Mouse (Mus musculus): Measurements from ENCODE around the gene Syt7. TPM values are rescaled to one million over a fixed set of nuclear protein-coding genes. Genes with fewer than 3 reads are reported as not detected.

The Syt7 gene
- total and polyA plus RNA-seq, 3 experiments = not detected

- in situ Hi-C loops (cut with MboI; ENCODE audit: low pct_ligation_motif_present, low pct_unique_long_range_greater_than_20kb, low sequenced_read_pairs) = no loop called here
Measured at GRCm38 (mm10) chr19:10354830-10355229, 34.1 kb upstream of the Syt7 start.

GRCm38 (mm10) chr19:10356845-10357503, 31.9 kb upstream of the Syt7 start:
- H3K27ac ChIP-seq (ENCODE audit: insufficient read depth, low read depth) = no peak overlapping the region
- H3K4me1 ChIP-seq (ENCODE audit: control insufficient read depth in 1 of 2, insufficient read depth in 2 of 2) = peaks cover 31 to 43% of the 10 kb centered on the region in 2 experiments
- H3K79me2 ChIP-seq (replicated peaks; ENCODE audit: control insufficient read depth, extremely low read depth, insufficient read depth, poor library complexity, severe bottlenecking) = no peaks in the 10 kb centered on the region
- no peaks in the 10 kb centered on the region for H3K9me3 ChIP-seq (replicated peaks; ENCODE audit: low read length)
- H3K4me3 ChIP-seq (replicated peaks in 1 of 3; ENCODE audit: low read depth in 2 of 3, low read length in 2 of 3, poor library complexity in 1 of 3) = no peak overlapping the region
- H3K4me2 ChIP-seq (ENCODE audit: insufficient read depth, low read depth, poor library complexity, severe bottlenecking) = peak overlapping the region; percentile 35
- in situ Hi-C loops (cut with MboI; ENCODE audit: low pct_ligation_motif_present, low pct_unique_long_range_greater_than_20kb, low sequenced_read_pairs) = no loop called here
- dilution Hi-C loops (cut with MboI; ENCODE audit: extremely low pct_ligation_motif_present, extremely low pct_unique_long_range_greater_than_20kb, low sequenced_read_pairs) = no loop called here
- peaks cover 69% of the 10 kb centered on the region for H3K27me3 ChIP-seq (replicated peaks)
- peak; percentile 90 for DNase-seq (ENCODE audit: extremely low read depth)
- H3K9ac ChIP-seq (ENCODE audit: insufficient read depth, low read depth) = no peak overlapping the region
- no peaks in the 10 kb centered on the region for H3K36me3 ChIP-seq (replicated peaks in 1 of 2; ENCODE audit: control insufficient read depth in 1 of 2, insufficient read depth in 1 of 2, low read length in 1 of 2)
- TF ChIP-seq ELF1 (IDR thresholded peaks at IDR 0.05; ENCODE audit: low read depth, low read length) (peak; percentile 51; the same call in 1 of the 2 replicates), MAFK (IDR thresholded peaks at IDR 0.05; ENCODE audit: insufficient replicate concordance, low read length) (peak; percentile 77), ETS1 (conservative IDR thresholded peaks at IDR 0.05; ENCODE audit: low read depth, low read length) (peak; percentile 85), RAD21 (IDR thresholded peaks at IDR 0.05; ENCODE audit: low read depth, low read length) (no peak), RCOR1 (conservative IDR thresholded peaks at IDR 0.05; ENCODE audit: low read depth, low read length) (no peak), PAX5 (IDR thresholded peaks at IDR 0.05; ENCODE audit: low read length) (no peak), IRF4 (IDR thresholded peaks at IDR 0.05; ENCODE audit: low read depth, low read length) (peak; percentile 40), MAX (IDR thresholded peaks at IDR 0.05; ENCODE audit: low read length) (no peak), HCFC1 (IDR thresholded peaks at IDR 0.05; ENCODE audit: low read depth, low read length) (no peak), NRF1 (IDR thresholded peaks at IDR 0.05; ENCODE audit: low read depth, low read length) (0 out of 2 replicates have a peak, but pooled peaks have one; percentile 25), SMC3 (IDR thresholded peaks at IDR 0.05; ENCODE audit: low read depth, low read length) (no peak), KAT2A (IDR thresholded peaks at IDR 0.05; ENCODE audit: insufficient replicate concordance, low read length) (no peak), SIN3A (IDR thresholded peaks at IDR 0.05; ENCODE audit: low read length) (no peak), MYC (IDR thresholded peaks at IDR 0.05; ENCODE audit: low read depth, low read length) (no peak), ZNF384 (IDR thresholded peaks at IDR 0.05; ENCODE audit: low read depth, low read length) (no peak), CHD2 (IDR thresholded peaks at IDR 0.05; ENCODE audit: low read length) (peak; percentile 56; the same call in 1 of the 2 replicates), USF2 (conservative IDR thresholded peaks at IDR 0.05; ENCODE audit: low read depth, low read length) (no peak), CTCF (conservative IDR thresholded peaks at IDR 0.05 in 1 of 2, IDR thresholded peaks at IDR 0.05 in 1 of 2; ENCODE audit: low read depth in 2 of 2, low read length in 2 of 2) (no peak), JUN (IDR thresholded peaks at IDR 0.05; ENCODE audit: insufficient read depth, low read depth, low read length) (peak; percentile 3; the same call in 1 of the 2 replicates), JUND (conservative IDR thresholded peaks at IDR 0.05; ENCODE audit: low read depth, low read length) (no peak), NELFE (IDR thresholded peaks at IDR 0.05; ENCODE audit: low read depth, low read length) (no peak), ZKSCAN1 (IDR thresholded peaks at IDR 0.05; ENCODE audit: borderline replicate concordance, low read depth, low read length) (no peak), GABPA (IDR thresholded peaks at IDR 0.05; ENCODE audit: insufficient replicate concordance, low read depth, low read length) (no peak), CHD1 (IDR thresholded peaks at IDR 0.05; ENCODE audit: low read depth, low read length) (no peak), TBP (conservative IDR thresholded peaks at IDR 0.05; ENCODE audit: low read depth, low read length) (no peak), MAZ (IDR thresholded peaks at IDR 0.05; ENCODE audit: low read depth, low read length) (0 out of 2 replicates have a peak, but pooled peaks have one; percentile 75), E2F4 (IDR thresholded peaks at IDR 0.05; ENCODE audit: insufficient replicate concordance, low read depth, low read length) (no peak)

More at GRCm38 (mm10) chr19:10354830-10355229, 34.1 kb upstream of the Syt7 start:
- H3K4me2 ChIP-seq (ENCODE audit: insufficient read depth, low read depth, poor library complexity, severe bottlenecking) = no peak overlapping the region
- no peak for DNase-seq (ENCODE audit: extremely low read depth)
- H3K27me3 ChIP-seq (replicated peaks) = peaks cover 61% of the 10 kb centered on the region
- H3K79me2 ChIP-seq (replicated peaks; ENCODE audit: control insufficient read depth, extremely low read depth, insufficient read depth, poor library complexity, severe bottlenecking) = no peaks in the 10 kb centered on the region
- TF ChIP-seq ZNF384 (IDR thresholded peaks at IDR 0.05; ENCODE audit: low read depth, low read length) (no peak), ZC3H11A (IDR thresholded peaks at IDR 0.05; ENCODE audit: low read depth, low read length) (no peak), SMC3 (IDR thresholded peaks at IDR 0.05; ENCODE audit: low read depth, low read length) (no peak), BHLHE40 (IDR thresholded peaks at IDR 0.05; ENCODE audit: low read depth, low read length) (no peak), MXI1 (IDR thresholded peaks at IDR 0.05; ENCODE audit: low read depth, low read length) (no peak), GABPA (IDR thresholded peaks at IDR 0.05; ENCODE audit: insufficient replicate concordance, low read depth, low read length) (no peak), KAT2A (IDR thresholded peaks at IDR 0.05; ENCODE audit: insufficient replicate concordance, low read length) (no peak), USF2 (conservative IDR thresholded peaks at IDR 0.05; ENCODE audit: low read depth, low read length) (no peak), POLR2AphosphoS2 (IDR thresholded peaks at IDR 0.05; ENCODE audit: low read depth, low read length) (no peak), RCOR1 (conservative IDR thresholded peaks at IDR 0.05; ENCODE audit: low read depth, low read length) (no peak), ELF1 (IDR thresholded peaks at IDR 0.05; ENCODE audit: low read depth, low read length) (no peak), SIN3A (IDR thresholded peaks at IDR 0.05; ENCODE audit: low read length) (no peak), USF1 (IDR thresholded peaks at IDR 0.05; ENCODE audit: low read depth, low read length) (no peak), MAX (IDR thresholded peaks at IDR 0.05; ENCODE audit: low read length) (no peak)
- peaks cover 8% of the 10 kb centered on the region for H3K9me3 ChIP-seq (replicated peaks; ENCODE audit: low read length)
- no peak overlapping the region for H3K9ac ChIP-seq (ENCODE audit: insufficient read depth, low read depth)
- H3K36me3 ChIP-seq (replicated peaks in 1 of 2; ENCODE audit: control insufficient read depth in 1 of 2, insufficient read depth in 1 of 2, low read length in 1 of 2) = no peaks in the 10 kb centered on the region
- dilution Hi-C loops (cut with MboI; ENCODE audit: extremely low pct_ligation_motif_present, extremely low pct_unique_long_range_greater_than_20kb, low sequenced_read_pairs) = no loop called here
- no peak overlapping the region for H3K4me3 ChIP-seq (replicated peaks in 1 of 3; ENCODE audit: low read depth in 2 of 3, low read length in 2 of 3, poor library complexity in 1 of 3)
- H3K4me1 ChIP-seq (ENCODE audit: control insufficient read depth in 1 of 2, insufficient read depth in 2 of 2) = peaks cover 36 to 56% of the 10 kb centered on the region in 2 experiments
- no peak overlapping the region for H3K27ac ChIP-seq (ENCODE audit: insufficient read depth, low read depth)

All from CH12.LX (cell line).